Mouse (Mus musculus): ENCODE measurements around the gene Plekho1. TPM values are rescaled to one million over a fixed set of nuclear protein-coding genes. Genes with fewer than 3 reads are reported as not detected.

The Plekho1 gene
- polyA plus RNA-seq, 1 experiment from 2014 or later: 33.2 TPM

DNA sequence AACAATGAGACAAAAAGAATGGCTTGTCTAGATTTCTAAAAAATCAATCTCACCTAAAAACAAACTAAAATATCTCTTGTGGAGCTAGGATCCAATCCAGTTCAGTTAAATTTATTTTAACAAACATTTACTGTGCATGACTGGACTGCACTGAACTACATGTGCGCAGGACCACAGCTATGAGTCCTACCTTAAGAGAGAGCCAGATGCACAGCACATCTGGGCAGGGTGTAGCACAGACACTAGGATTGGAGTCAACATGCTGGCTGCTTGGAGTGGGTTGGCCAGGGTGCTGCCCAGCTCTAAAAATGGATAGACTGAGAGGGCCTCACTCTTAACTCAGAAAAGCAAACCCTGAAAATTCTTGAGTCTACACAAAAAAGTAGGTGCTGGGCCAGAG is 5.8 kb upstream of the Plekho1 start:
- Histone ChIP-seq H3K27me3 (replicated peaks) (no peaks in the 10 kb centered on the region), H3K36me3 (no peaks in the 10 kb centered on the region), H3K4me2 (no peak overlapping the region), H3K9ac (no peak overlapping the region), H3K27ac (no peak overlapping the region), H3K4me3 (replicated peaks) (no peak overlapping the region), H3K4me1 (peaks cover 4% of the 10 kb centered on the region), H3K9me3 (no peaks in the 10 kb centered on the region)
- 98% methylated on average over 1 of the region's 1 CpGs for WGBS
- no peak for ATAC-seq (ENCODE audit: insufficient read depth, low FRiP score, low read depth)

GRCm38 (mm10) chr3:96000921-96001501 is 5.2 kb upstream of the Plekho1 start:
- 52% methylated on average over 9 of the region's 9 CpGs for WGBS

DNA sequence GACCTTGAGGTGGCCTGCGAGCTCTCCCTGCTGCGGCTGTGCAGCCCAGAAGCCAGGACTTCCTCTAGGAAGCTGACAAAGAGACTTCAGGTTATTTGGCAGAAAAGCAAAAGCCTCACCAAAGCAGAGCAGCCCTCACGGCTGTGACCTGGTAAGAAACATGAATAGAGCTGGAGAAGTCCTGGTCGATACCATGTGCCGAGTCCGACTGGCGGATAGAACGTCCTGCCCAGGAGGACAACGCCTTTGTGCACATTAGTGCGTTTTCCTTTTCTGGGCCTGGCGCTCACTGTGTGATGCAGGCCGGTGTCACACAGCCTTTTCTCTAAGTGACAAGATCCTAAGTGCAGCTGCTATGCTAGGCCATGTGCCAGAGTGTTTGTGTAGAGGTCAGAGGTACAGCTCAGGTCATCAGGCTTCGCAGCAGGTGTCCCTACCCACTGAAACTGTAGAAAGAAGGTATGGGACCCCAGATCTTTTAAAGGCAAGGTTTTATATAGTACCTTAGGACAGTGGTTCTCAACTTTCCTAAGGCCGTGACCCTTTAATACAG is 4.4 kb upstream of the Plekho1 start:
- Histone ChIP-seq H3K9ac (no peak overlapping the region), H3K4me3 (replicated peaks) (no peak overlapping the region), H3K9me3 (no peaks in the 10 kb centered on the region), H3K27me3 (replicated peaks) (no peaks in the 10 kb centered on the region), H3K27ac (no peak overlapping the region), H3K4me1 (peaks cover 7% of the 10 kb centered on the region), H3K4me2 (no peak overlapping the region), H3K36me3 (no peaks in the 10 kb centered on the region)
- 73% methylated on average over 14 of the region's 14 CpGs for WGBS
- ATAC-seq (ENCODE audit: insufficient read depth, low FRiP score, low read depth): no peak

More at GRCm38 (mm10) chr3:96000921-96001501, 5.2 kb upstream of the Plekho1 start:
- no peaks in the 10 kb centered on the region for H3K27me3 ChIP-seq (replicated peaks)
- ATAC-seq (ENCODE audit: insufficient read depth, low FRiP score, low read depth): no peak
- no peaks in the 10 kb centered on the region for H3K9me3 ChIP-seq
- peaks cover 7% of the 10 kb centered on the region for H3K4me1 ChIP-seq
- no peak overlapping the region for H3K27ac ChIP-seq
- H3K9ac ChIP-seq: no peak overlapping the region
- H3K36me3 ChIP-seq: no peaks in the 10 kb centered on the region
- no peak overlapping the region for H3K4me2 ChIP-seq
- H3K4me3 ChIP-seq (replicated peaks): no peak overlapping the region

- Histone ChIP-seq H3K9me3 (no peaks in the 10 kb centered on the region), H3K4me1 (peaks cover 8% of the 10 kb centered on the region), H3K27me3 (replicated peaks) (no peaks in the 10 kb centered on the region), H3K4me2 (no peak overlapping the region), H3K4me3 (replicated peaks) (no peak overlapping the region), H3K36me3 (no peaks in the 10 kb centered on the region), H3K27ac (no peak overlapping the region), H3K9ac (no peak overlapping the region)
- peak; percentile 48; the same call in 1 of the 2 replicates for ATAC-seq (ENCODE audit: insufficient read depth, low FRiP score, low read depth)
- WGBS: 77% methylated on average over 12 of the region's 12 CpGs
These were observed 3.7 kb upstream of the Plekho1 start for GRCm38 (mm10) chr3:95999308-96000079.

DNA sequence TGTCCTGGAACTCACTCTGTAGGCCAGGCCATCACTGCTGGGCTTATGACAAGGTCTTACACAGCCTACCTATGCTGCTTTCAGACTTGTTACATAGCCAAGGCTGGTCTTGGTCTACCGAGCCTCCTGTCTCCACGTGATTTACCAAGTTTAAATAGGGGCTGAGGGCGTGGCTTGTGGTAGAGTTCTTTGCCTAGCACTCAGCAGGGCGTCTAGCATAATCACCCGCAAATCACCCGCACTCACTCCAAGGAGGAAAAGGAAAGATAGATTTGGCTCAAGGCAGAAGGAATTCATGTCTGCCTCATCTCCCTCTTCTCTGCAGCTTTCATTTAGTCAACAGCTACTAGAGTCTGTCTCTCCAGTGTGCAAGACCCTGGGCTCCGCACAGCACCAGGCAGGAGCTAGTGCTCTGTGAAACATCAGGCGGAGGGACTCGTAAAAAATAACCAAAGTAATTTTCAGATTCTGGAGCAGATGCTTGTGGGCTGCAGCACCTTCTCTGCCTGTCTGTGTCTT is 1.5 kb upstream of the Plekho1 start:
- peak overlapping the region; percentile 81 for H3K4me2 ChIP-seq
- no peaks in the 10 kb centered on the region for H3K9me3 ChIP-seq
- H3K27me3 ChIP-seq (replicated peaks): no peaks in the 10 kb centered on the region
- H3K36me3 ChIP-seq: no peaks in the 10 kb centered on the region
- ATAC-seq (ENCODE audit: insufficient read depth, low FRiP score, low read depth): no peak
- H3K9ac ChIP-seq: no peak overlapping the region
- H3K4me3 ChIP-seq (replicated peaks): no peak overlapping the region; the same call in 1 of the 2 replicates
- WGBS: 26% methylated on average over 9 of the region's 9 CpGs
- H3K27ac ChIP-seq: peak overlapping the region; percentile 95; the same call in 1 of the 2 replicates
- H3K4me1 ChIP-seq: peaks cover 23% of the 10 kb centered on the region

GRCm38 (mm10) chr3:95996451-95997073 is 761 bp upstream of the Plekho1 start:
- H3K4me2 ChIP-seq: peak overlapping the region; percentile 81
- WGBS: 9% methylated on average over 6 of the region's 6 CpGs
- H3K36me3 ChIP-seq: 0 out of 2 replicates have a peak, but pooled peaks cover under 1% of the 10 kb centered on the region
- peaks cover 26% of the 10 kb centered on the region for H3K4me1 ChIP-seq
- peak overlapping the region; percentile 95 for H3K27ac ChIP-seq
- H3K4me3 ChIP-seq (replicated peaks): peak overlapping the region; percentile 74
- no peak for ATAC-seq (ENCODE audit: insufficient read depth, low FRiP score, low read depth)
- H3K9me3 ChIP-seq: no peaks in the 10 kb centered on the region
- peak overlapping the region; percentile 71 for H3K9ac ChIP-seq
- H3K27me3 ChIP-seq (replicated peaks): no peaks in the 10 kb centered on the region

GRCm38 (mm10) chr3:95994975-95995801 is 613 bp downstream of the Plekho1 start:
- Histone ChIP-seq H3K4me3 (replicated peaks) (peak overlapping the region; percentile 74), H3K36me3 (peaks cover 10% of the 10 kb centered on the region; the same call in 1 of the 2 replicates), H3K9me3 (no peaks in the 10 kb centered on the region), H3K4me1 (peaks cover 26% of the 10 kb centered on the region), H3K4me2 (peak overlapping the region; percentile 81), H3K27ac (peak overlapping the region; percentile 95), H3K27me3 (replicated peaks) (no peaks in the 10 kb centered on the region), H3K9ac (peak overlapping the region; percentile 71)
- ATAC-seq (ENCODE audit: insufficient read depth, low FRiP score, low read depth): peak; percentile 19; the same call in 1 of the 2 replicates
- WGBS: under 1% methylated on average over 51 of the region's 51 CpGs

DNA sequence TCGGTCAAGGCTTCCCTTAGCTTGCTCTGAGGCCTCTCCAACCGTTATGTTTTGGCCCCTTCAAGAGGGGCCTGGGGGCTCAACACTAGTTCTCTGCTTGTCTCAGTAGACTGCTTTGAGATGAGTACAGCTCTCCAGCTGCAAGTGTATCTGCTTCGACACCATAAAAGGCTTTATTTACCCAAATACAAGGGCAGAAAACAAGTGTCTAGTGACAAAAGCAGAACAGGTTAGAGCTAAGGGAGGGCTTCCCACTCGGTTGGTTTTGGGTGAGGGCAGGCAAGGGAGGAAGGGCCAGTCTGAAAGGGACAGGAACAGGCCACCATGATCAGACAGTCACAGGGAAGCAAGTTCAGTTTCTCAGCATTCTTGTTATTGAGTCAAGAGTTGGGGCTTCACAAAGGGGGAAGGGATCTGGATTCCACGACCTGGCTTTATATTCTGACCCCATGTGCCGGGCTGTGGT is 1.4 kb downstream of the Plekho1 start:
- H3K9me3 ChIP-seq: no peaks in the 10 kb centered on the region
- whole genome bisulfite sequencing: 19% methylated on average over 6 of the region's 6 CpGs
- peak overlapping the region; percentile 71; the same call in 1 of the 2 replicates for H3K9ac ChIP-seq
- H3K4me2 ChIP-seq: peak overlapping the region; percentile 81
- peaks cover 26% of the 10 kb centered on the region for H3K4me1 ChIP-seq
- H3K27me3 ChIP-seq (replicated peaks): no peaks in the 10 kb centered on the region
- ATAC-seq (ENCODE audit: insufficient read depth, low FRiP score, low read depth): no peak
- peak overlapping the region; percentile 74 for H3K4me3 ChIP-seq (replicated peaks)
- H3K36me3 ChIP-seq: peaks cover 13% of the 10 kb centered on the region; the same call in 1 of the 2 replicates
- peak overlapping the region; percentile 95 for H3K27ac ChIP-seq

GRCm38 (mm10) chr3:95993881-95994280 is 1.9 kb downstream of the Plekho1 start:
- WGBS: 25% methylated on average over 4 of the region's 4 CpGs
- no peak for ATAC-seq (ENCODE audit: insufficient read depth, low FRiP score, low read depth)
- peak overlapping the region; percentile 95 for H3K27ac ChIP-seq
- H3K9ac ChIP-seq: 0 out of 2 replicates have a peak overlapping the region, but pooled peaks have one; percentile 2
- peaks cover 26% of the 10 kb centered on the region for H3K4me1 ChIP-seq
- no peaks in the 10 kb centered on the region for H3K27me3 ChIP-seq (replicated peaks)
- H3K36me3 ChIP-seq: peaks cover 17% of the 10 kb centered on the region; the same call in 1 of the 2 replicates
- H3K4me2 ChIP-seq: peak overlapping the region; percentile 81
- peak overlapping the region; percentile 74 for H3K4me3 ChIP-seq (replicated peaks)
- no peaks in the 10 kb centered on the region for H3K9me3 ChIP-seq

DNA sequence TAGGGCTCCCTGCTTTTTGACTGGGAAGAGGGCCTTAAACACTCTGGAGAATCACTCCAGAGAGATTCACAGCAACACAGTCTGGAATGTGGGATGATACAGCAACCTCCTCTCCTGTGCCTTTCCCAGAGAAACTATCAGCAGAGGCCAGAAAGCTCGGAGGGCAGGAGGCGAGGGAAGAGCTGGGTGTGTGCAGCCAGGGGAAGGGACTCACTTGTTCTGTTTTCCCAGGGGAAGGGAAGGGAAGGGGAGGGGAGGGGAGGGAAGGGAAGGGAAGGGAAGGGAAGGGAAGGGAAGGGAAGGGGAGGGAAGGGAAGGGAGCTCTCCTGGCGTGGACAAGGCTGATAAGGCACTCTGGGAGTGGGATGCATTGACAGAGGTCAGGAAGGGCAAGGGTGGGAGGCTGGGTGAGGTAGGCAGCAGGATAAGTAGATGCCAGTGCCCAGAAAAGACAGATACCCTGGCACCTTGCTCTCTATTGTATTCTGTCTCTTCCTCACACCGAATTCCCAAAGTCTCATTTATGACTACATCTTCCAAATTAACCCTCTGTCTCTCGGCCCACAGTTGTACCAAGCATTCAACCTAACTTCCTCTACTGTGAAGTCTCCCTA is 2.7 kb downstream of the Plekho1 start:
- no peaks in the 10 kb centered on the region for H3K9me3 ChIP-seq
- peak overlapping the region; percentile 74; the same call in 1 of the 2 replicates for H3K4me3 ChIP-seq (replicated peaks)
- H3K9ac ChIP-seq: no peak overlapping the region; the same call in 1 of the 2 replicates
- H3K36me3 ChIP-seq: peaks cover 17% of the 10 kb centered on the region; the same call in 1 of the 2 replicates
- ATAC-seq (ENCODE audit: insufficient read depth, low FRiP score, low read depth): no peak
- peak overlapping the region; percentile 81; the same call in 1 of the 2 replicates for H3K4me2 ChIP-seq
- 46% methylated on average over 5 of the region's 5 CpGs for WGBS
- H3K4me1 ChIP-seq: peaks cover 26% of the 10 kb centered on the region
- H3K27me3 ChIP-seq (replicated peaks): no peaks in the 10 kb centered on the region
- H3K27ac ChIP-seq: peak overlapping the region; percentile 95; the same call in 1 of the 2 replicates

Data from stomach, embryonic 15.5 days (tissue).